Mouse (Mus musculus) intestine, postnatal 0 days (tissue): Measurements from ENCODE around the gene Crlf3. TPM values are rescaled to one million over a fixed set of nuclear protein-coding genes. Genes with fewer than 3 reads are reported as not detected.

Source experiments
- ATAC-seq: fragments of 200-750 bp; cut with Nextera tagmentation; 2 replicates; pipeline ENCODE4 v1.8.0; 2017; ENCODE audit warnings: mild to moderate bottlenecking, moderate TSS enrichment, moderate library complexity
- H3K27ac ChIP-seq: fragments of 300-500 bp; sonication (generic); 2 replicates; pipeline ENCODE4 v1.5.1; 2014; ENCODE audit warnings: mild to moderate bottlenecking, low read depth, low read length, moderate library complexity
- H3K27me3 ChIP-seq: fragments of 300-500 bp; sonication (generic); replicated peaks from 2 replicates; pipeline ENCODE4 v1.6.1; 2014; ENCODE audit warnings: low read length, mixed read lengths; ENCODE audit not compliant: control insufficient read depth, insufficient read depth
- H3K36me3 ChIP-seq: fragments of 300-500 bp; sonication (generic); 2 replicates; pipeline ENCODE4 v1.6.1; 2014; ENCODE audit warnings: mild to moderate bottlenecking, moderate library complexity; ENCODE audit not compliant: control insufficient read depth, insufficient read depth
- H3K4me1 ChIP-seq: fragments of 300-500 bp; sonication (generic); replicated peaks from 2 replicates; pipeline ENCODE4 v1.6.1; 2014; ENCODE audit warnings: antibody characterized with exemption, low read length, mixed read lengths; ENCODE audit not compliant: control insufficient read depth, insufficient read depth
- H3K4me2 ChIP-seq: fragments of 300-500 bp; sonication (generic); replicated peaks from 2 replicates; pipeline ENCODE4 v1.6.1; 2014; ENCODE audit warnings: low read depth, mild to moderate bottlenecking, moderate library complexity
- H3K4me3 ChIP-seq: fragments of 300-500 bp; sonication (generic); 2 replicates; pipeline ENCODE4 v1.5.1; 2014; ENCODE audit warnings: low read depth, low read length
- H3K9ac ChIP-seq: fragments of 300-500 bp; sonication (generic); 2 replicates; pipeline ENCODE4 v1.6.1; 2014; ENCODE audit warnings: mild to moderate bottlenecking, low read depth, low read length
- H3K9me3 ChIP-seq: fragments of 300-500 bp; sonication (generic); 2 replicates; pipeline ENCODE4 v1.6.1; 2016; ENCODE audit warnings: mixed run types; ENCODE audit not compliant: control insufficient read depth
- CTCF ChIP-seq: sonication (generic); IDR thresholded peaks from 2 replicates; pipeline ENCODE4 v1.5.1; 2016; ENCODE audit warnings: low read depth, mild to moderate bottlenecking, control low read depth, antibody characterized with exemption, moderate library complexity
- WGBS: fragments of 180-500 bp; shearing (Covaris S2); extraction: QIAGEN DNeasy Blood & Tissue Kit; methylation state at CpG from one replicate; pipeline ENCODE4 v1.1.7; 2014; 5-methylcytosine and 5-hydroxymethylcytosine counted together
- polyA plus RNA-seq: library from polyadenylated mRNA; unstranded; fragments of >200 nt; fragmentation: Nextera tagmentation; extraction: Ambion mirVana; gene quantifications from 2 replicates; pipeline ENCODE4 v1.2.1, GENCODE M21; 2015

The Crlf3 gene
- polyA plus RNA-seq, 1 experiment from 2014 or later: 13.2 TPM

DNA sequence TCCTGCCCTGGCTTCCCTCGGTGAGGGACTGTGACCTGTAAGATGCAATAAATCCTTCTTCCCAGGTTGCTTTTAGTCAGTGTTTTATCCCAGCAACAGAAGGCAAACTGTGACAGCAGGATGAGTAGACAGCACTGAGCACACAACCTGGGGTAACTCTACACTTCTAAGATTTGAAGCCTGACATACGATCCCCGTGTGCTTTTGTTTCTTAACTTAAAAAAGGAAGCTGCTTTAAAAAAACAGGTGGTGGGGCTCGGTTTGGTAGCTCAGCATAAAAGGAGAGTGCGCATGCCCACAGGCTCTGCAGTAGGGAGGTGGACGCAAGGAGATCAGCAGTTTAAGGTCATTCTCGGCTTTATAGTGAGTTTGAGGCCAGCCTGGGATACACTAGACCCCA, 28.3 kb downstream of the Crlf3 start:
- Histone ChIP-seq H3K9me3 (no peaks in the 10 kb centered on the region), H3K4me2 (no peak overlapping the region), H3K4me1 (no peaks in the 10 kb centered on the region), H3K27me3 (no peaks in the 10 kb centered on the region), H3K27ac (no peak overlapping the region), H3K9ac (no peak overlapping the region), H3K4me3 (no peak overlapping the region), H3K36me3 (peaks cover 35% of the 10 kb centered on the region)
- WGBS: 79% methylated on average over 7 of the region's 7 CpGs
- TF ChIP-seq CTCF: no peak
- ATAC-seq: no peak

DNA sequence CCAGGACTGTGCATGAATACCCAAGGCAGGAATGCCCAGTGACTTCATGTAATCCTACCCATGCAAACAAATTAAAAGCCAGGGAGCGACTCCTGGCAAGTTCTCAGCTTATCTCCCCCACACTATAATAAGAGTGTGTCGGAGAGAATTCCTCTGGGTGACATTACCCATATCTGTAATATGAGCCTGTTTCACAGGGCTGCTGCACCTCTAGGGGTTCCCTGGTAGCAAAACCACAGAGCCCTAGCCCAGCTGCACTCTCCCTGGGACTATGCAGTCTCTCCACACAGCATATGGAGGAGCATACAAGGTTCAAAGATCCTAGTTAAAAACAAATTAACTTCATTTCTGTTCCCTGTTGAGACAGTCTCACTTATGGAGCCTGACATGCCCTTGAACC, 30.7 kb downstream of the Crlf3 start:
- H3K9me3 ChIP-seq: no peaks in the 10 kb centered on the region
- H3K4me1 ChIP-seq: no peaks in the 10 kb centered on the region
- TF ChIP-seq CTCF: no peak
- no peaks in the 10 kb centered on the region for H3K27me3 ChIP-seq
- no peak overlapping the region for H3K9ac ChIP-seq
- peaks cover 21% of the 10 kb centered on the region for H3K36me3 ChIP-seq
- no peak for ATAC-seq
- no peak overlapping the region for H3K4me2 ChIP-seq
- 48% methylated on average over 2 of the region's 2 CpGs for WGBS
- no peak overlapping the region for H3K27ac ChIP-seq
- H3K4me3 ChIP-seq: no peak overlapping the region

DNA sequence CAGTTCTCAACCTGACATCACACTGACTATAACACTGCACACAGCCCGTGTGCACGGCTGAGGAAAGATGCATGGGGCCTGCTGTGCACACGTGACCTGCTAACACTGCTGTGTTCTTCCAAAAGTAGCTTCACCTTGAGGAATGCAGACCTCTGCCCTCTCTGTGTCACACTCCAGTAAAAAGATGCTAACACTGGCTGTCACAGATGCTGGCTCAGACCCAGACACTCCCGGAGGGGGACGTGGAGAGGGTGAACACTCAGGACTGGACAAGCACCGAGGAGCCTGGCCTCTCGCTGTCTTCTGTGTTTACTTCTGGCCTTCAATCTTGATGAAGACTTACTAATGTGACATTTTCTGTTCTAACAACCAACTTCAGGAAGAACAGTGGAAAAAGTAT, 33.9 kb downstream of the Crlf3 start:
- 79% methylated on average over 7 of the region's 7 CpGs for WGBS
- ATAC-seq: no peak
- H3K9ac ChIP-seq: no peak overlapping the region
- H3K27me3 ChIP-seq: no peaks in the 10 kb centered on the region
- no peak overlapping the region for H3K4me2 ChIP-seq
- no peak for TF ChIP-seq CTCF
- no peaks in the 10 kb centered on the region for H3K4me1 ChIP-seq
- H3K27ac ChIP-seq: no peak overlapping the region
- H3K36me3 ChIP-seq: peaks cover 15% of the 10 kb centered on the region
- H3K4me3 ChIP-seq: no peak overlapping the region
- no peaks in the 10 kb centered on the region for H3K9me3 ChIP-seq

DNA sequence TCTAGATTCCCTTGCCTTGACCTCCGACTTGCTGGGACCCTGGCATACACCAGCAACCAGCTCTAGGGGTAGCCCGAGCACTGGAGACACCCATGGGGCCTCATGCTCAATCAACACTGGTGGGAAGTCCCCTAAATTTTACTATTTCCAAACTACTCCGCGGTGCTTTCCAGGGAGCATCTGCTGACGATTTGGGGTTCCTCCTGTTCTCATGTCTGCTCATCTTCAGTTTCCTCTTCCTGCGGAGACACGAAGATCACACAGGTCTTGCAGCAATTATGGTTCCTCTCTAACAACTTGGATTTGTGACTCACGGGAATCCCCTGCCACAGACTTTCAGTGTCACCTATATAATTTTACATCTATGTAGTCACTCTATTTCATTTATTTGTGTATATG, 37.4 kb downstream of the Crlf3 start:
- no peak overlapping the region for H3K9ac ChIP-seq
- no peak for ATAC-seq
- no peak overlapping the region for H3K4me3 ChIP-seq
- H3K27ac ChIP-seq: no peak overlapping the region
- H3K9me3 ChIP-seq: no peaks in the 10 kb centered on the region
- peaks cover 11% of the 10 kb centered on the region for H3K36me3 ChIP-seq
- H3K27me3 ChIP-seq: no peaks in the 10 kb centered on the region
- no peaks in the 10 kb centered on the region for H3K4me1 ChIP-seq
- TF ChIP-seq CTCF: no peak
- no peak overlapping the region for H3K4me2 ChIP-seq
- 87% methylated on average over 8 of the region's 8 CpGs for WGBS

DNA sequence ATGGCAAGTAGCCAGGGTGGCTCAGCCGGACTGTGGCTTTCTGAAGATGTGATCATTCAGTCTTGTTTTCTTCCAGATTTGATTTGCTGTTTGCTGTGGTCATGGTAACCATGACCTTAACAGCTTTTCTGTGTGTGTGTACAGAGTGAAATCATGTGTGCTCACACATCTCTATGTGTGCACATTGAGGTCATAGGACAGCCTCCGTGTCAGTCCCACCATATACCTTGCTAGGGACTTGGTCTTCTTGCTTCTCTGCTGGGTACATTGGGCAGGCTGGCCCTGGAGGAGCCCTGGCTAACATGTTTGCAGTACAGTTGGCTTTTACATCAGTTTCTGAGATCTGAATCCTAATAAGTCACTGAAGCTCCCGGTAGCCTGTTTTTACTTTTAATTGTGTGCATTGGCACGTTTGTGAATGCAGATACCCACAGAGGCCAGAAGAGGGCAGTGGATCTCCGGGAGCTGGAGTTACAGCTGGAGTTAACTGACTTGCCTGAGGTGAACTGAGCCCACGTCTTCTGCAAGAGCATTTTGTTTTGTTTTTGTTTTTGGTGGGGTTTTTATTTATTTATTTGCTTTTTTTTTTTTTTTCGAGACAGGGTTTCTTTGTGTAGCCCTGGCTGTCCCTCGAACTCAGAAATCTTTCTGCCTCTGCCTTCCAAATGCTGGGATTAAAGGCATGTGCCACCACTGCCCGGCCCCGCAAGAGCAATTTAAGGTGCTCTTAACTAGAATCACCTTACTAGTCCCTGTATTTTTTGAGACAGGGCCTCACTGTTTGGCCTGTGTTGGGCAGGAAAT, 38.0 kb downstream of the Crlf3 start:
- Histone ChIP-seq H3K9ac (no peak overlapping the region), H3K4me1 (no peaks in the 10 kb centered on the region), H3K4me2 (no peak overlapping the region), H3K27ac (no peak overlapping the region), H3K4me3 (no peak overlapping the region), H3K27me3 (no peaks in the 10 kb centered on the region), H3K9me3 (no peaks in the 10 kb centered on the region), H3K36me3 (peaks cover 6% of the 10 kb centered on the region)
- 58% methylated on average over 10 of the region's 10 CpGs for WGBS
- peak; percentile 82 for TF ChIP-seq CTCF
- ATAC-seq: no peak

DNA sequence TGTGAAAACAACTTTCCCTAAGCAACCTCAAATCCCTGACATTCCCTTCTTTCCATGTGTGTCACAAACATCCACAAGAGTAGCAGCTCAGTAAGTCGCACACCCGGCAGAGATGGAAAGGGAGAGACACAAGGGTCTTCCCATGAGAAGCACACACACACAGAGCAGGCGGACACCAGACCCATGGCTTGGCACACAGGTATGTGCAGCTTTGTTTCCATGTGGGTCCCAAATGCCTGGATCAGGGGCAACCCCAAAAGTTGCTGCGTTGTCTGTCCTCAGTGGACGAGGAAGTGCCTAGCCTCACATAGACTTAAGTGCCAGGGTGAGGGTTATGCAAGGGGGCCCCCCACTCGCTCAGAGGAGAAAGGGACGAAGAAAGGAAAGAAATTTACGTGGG, 43.3 kb downstream of the Crlf3 start:
- TF ChIP-seq CTCF: no peak
- H3K9ac ChIP-seq: no peak overlapping the region
- H3K4me1 ChIP-seq: no peaks in the 10 kb centered on the region
- H3K4me2 ChIP-seq: no peak overlapping the region
- no peak overlapping the region for H3K4me3 ChIP-seq
- no peaks in the 10 kb centered on the region for H3K27me3 ChIP-seq
- H3K27ac ChIP-seq: no peak overlapping the region
- 74% methylated on average over 8 of the region's 8 CpGs for WGBS
- peaks cover 28% of the 10 kb centered on the region for H3K36me3 ChIP-seq
- no peaks in the 10 kb centered on the region for H3K9me3 ChIP-seq
- no peak for ATAC-seq
